Mouse (Mus musculus) left cerebral cortex, postnatal 36 days (tissue): Measurements from ENCODE around the gene Ythdf2. TPM values are rescaled to one million over a fixed set of nuclear protein-coding genes. Genes with fewer than 3 reads are reported as not detected.

Source experiments
- DNase-seq, 2 experiments: peaks; one replicate each; pipeline ENCODE4 v3.0.0; 2021 to 2022; ENCODE audit warnings: low spot score in 2 of 2, mixed read lengths in 1 of 2
- intact Hi-C: fragments of 180-260 bp; cut with DNase I; formaldehyde crosslinking; loops from one replicate; pipeline ENCODE4 v1.15.1; 2025
- microRNA-seq: library from miRNA; unstranded; fragments of <30 nt; microRNA quantifications from one replicate; pipeline ENCODE4 v1.2.0, GENCODE M21; 2022
- total RNA-seq, 2 experiments: library from RNA; stranded (reverse); gene quantifications; 2 replicates each; pipeline ENCODE4 v1.2.3; 2021

The Ythdf2 gene
- total RNA-seq, 2 experiments from 2014 or later, result 37.6 to 47.1 TPM

- intact Hi-C loops, result no loop called here
These were observed 45.5 kb downstream of the Ythdf2 start for GRCm38 (mm10) chr4:132166350-132167290.

GRCm38 (mm10) chr4:132165691-132166090 lies 46.4 kb downstream of the Ythdf2 start:
- intact Hi-C loops, result no loop called here
- DNase-seq, result peak in 1 of 2 experiments; percentile 37

More at GRCm38 (mm10) chr4:132166350-132167290, 45.5 kb downstream of the Ythdf2 start:
- no peak for DNase-seq

DNA sequence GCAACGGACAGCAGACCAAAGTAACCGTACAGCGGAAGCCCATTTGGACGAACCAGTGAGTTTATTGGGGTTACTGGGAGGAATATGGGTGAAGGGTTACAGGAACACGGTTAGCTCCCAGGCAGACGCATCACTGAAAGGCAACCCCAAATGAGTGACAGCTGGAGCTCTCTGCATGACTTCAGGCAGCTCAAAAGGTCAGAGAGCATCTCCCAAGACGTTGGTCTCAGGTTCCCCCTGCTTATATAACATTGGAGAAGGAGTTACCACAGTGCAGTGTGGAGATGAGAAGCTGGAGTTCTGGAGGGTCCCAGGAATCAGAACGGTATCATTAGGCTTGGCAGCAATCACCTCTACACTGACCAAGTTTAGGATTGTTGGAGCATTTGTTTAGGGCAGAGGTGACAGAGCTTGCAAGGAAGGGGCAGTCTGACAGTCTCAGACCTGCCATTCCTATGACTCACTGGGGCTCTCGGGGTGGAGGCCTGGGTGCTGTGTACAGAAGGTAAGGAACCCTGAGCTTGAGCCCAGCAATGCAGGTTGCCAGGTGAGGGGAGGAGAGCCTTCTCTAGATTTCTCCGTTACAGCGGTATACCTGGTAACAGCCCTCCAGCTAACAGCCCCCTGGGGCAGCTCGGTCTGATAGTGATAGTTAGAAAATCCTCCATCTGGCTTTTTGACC lies 55.0 kb downstream of the Ythdf2 start:
- intact Hi-C loops, result no loop called here
- DNase-seq, result no peak

- intact Hi-C loops, result no loop called here
- no peak for DNase-seq
These were observed 57.0 kb downstream of the Ythdf2 start for GRCm38 (mm10) chr4:132154877-132155670.

DNA sequence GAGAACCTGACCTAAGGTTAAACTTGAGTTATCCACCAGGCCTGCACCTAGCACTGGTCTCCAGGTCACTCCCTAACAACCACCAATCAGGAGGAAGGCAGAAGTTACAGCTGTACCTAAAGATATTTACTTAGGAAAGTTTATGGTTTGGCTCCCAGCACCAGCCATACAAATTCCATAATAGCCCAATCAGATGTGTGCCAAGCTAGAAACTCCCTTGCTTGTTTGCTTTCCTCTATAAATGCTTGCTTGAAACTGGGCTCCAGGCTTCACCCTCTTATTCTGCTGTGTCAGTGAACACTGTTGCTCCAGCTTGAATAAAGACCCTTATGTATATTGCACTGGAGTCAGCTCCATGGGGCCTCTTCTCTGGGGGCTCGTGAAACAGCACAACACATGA lies 60.4 kb downstream of the Ythdf2 start:
- intact Hi-C loops, result no loop called here

GRCm38 (mm10) chr4:132146201-132146600 lies 65.9 kb downstream of the Ythdf2 start:
- no peak for DNase-seq
- intact Hi-C loops, result no loop called here

More for the DNA sequence above, 60.4 kb downstream of the Ythdf2 start:
- DNase-seq, result no peak

DNA sequence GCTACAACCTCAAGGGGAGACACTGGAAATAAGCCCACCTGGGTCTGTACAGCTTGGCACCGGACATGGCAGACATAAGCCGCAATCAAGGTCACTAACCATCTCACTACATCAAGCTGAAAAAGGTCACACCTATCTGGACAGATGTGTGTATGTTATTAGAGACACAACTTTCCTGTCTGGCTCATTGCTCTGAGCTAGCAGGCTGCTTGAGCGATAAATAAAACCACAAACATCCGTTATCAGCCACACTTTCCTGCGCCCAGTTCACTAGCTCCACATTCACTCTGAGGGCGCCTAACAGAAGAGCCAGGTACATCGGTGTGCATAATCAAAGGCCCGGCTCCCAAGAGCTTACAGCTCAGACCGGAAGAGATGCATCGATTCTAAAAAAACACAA lies 67.0 kb downstream of the Ythdf2 start:
- intact Hi-C loops, result no loop called here
- no peak for DNase-seq

- intact Hi-C loops, result no loop called here
- DNase-seq, result peak; percentile 58 to 78
These were observed 67.8 kb downstream of the Ythdf2 start, which contains the start of gene Oprd1 for GRCm38 (mm10) chr4:132144080-132144841. Gene Oprd1, minus strand, starts transcription at chr4:132144486.

- intact Hi-C loops, result no loop called here
- DNase-seq, result no peak
These were observed 73.5 kb downstream of the Ythdf2 start for GRCm38 (mm10) chr4:132138640-132139039.

- DNase-seq, result no peak
- intact Hi-C loops, result no loop called here
These were observed 75.1 kb downstream of the Ythdf2 start for GRCm38 (mm10) chr4:132137013-132137412.

Small RNAs within 50 kb of the gene (microRNA-seq; reads per million reads assigned to microRNA genes)
- not detected for gene Gm22033

Other genes starting within 250 kb of the Ythdf2 start
- under 1 TPM in 1 of 2 experiments, not detected in 1; 0.22 TPM for gene Gm10300, start 137.6 kb downstream of the Ythdf2 start, total RNA-seq
- gene Epb41, start 137.0 kb downstream of the Ythdf2 start, total RNA-seq, result 10 to 100 TPM; 36.5 to 44.3 TPM
- gene Oprd1, start 67.8 kb downstream of the Ythdf2 start, total RNA-seq, result 10 to 100 TPM; 16.3 to 19.3 TPM
- 10 to 100 TPM; 20.7 to 25.2 TPM for gene Gmeb1, start 49.3 kb upstream of the Ythdf2 start, total RNA-seq
- 10 to 100 TPM; 19.0 to 25.2 TPM for gene Taf12, start 62.1 kb upstream of the Ythdf2 start, total RNA-seq
- gene Rab42, start 91.1 kb upstream of the Ythdf2 start, total RNA-seq, result 1 to 10 TPM; 1.5 to 2.8 TPM
- gene Trnau1ap, start 117.2 kb upstream of the Ythdf2 start, total RNA-seq, result 10 to 100 TPM; 21.5 to 24.8 TPM
- 10 to 100 TPM in 1 of 2 experiments, 1 to 10 TPM in 1; 9.7 to 12.3 TPM for gene Rcc1, start 141.3 kb upstream of the Ythdf2 start, total RNA-seq
- gene Phactr4, start 210.2 kb upstream of the Ythdf2 start, total RNA-seq, result 10 to 100 TPM; 12.7 to 13.4 TPM